Mouse (Mus musculus) spleen, adult 2 months (tissue): ENCODE results near the gene D230025D16Rik. TPM values are rescaled to one million over a fixed set of nuclear protein-coding genes. Genes with fewer than 3 reads are reported as not detected.

Source experiments
- DNase-seq, 2 experiments: peaks; one replicate each; pipeline versions ENCODE4 v3.0.0 to v3.0.0-alpha.2; 2012 to 2021; ENCODE audit warnings: low spot score in 2 of 2, low read depth in 1 of 2
- H3K27ac ChIP-seq: fragments of 200-500 bp; 2 replicates; pipeline ENCODE4 v1.5.1; 2012; ENCODE audit warnings: low read length, inconsistent platforms; ENCODE audit not compliant: insufficient read depth
- H3K27me3 ChIP-seq: fragments of 200-500 bp; 2 replicates; pipeline ENCODE4 v1.6.1; 2012; ENCODE audit warnings: mild to moderate bottlenecking, moderate library complexity, low read length, inconsistent platforms; ENCODE audit not compliant: control insufficient read depth, insufficient read depth
- H3K36me3 ChIP-seq: fragments of 200-500 bp; 2 replicates; pipeline ENCODE4 v1.6.1; 2012; ENCODE audit warnings: mild to moderate bottlenecking, low read length, inconsistent platforms; ENCODE audit not compliant: control insufficient read depth, insufficient read depth
- H3K4me1 ChIP-seq: fragments of 200-500 bp; 2 replicates; pipeline ENCODE4 v1.6.1; 2011; ENCODE audit warnings: inconsistent platforms; ENCODE audit not compliant: control insufficient read depth, insufficient read depth, insufficient read length
- H3K4me3 ChIP-seq: fragments of 200-500 bp; 2 replicates; pipeline ENCODE4 v1.5.1; 2011; ENCODE audit warnings: mild to moderate bottlenecking, inconsistent platforms; ENCODE audit not compliant: insufficient read depth, insufficient read length; ENCODE audit errors: extremely low read depth
- CTCF ChIP-seq: fragments of 200-500 bp; IDR thresholded peaks from 2 replicates; pipeline ENCODE4 v1.5.1; 2011; ENCODE audit warnings: mild to moderate bottlenecking, inconsistent platforms; ENCODE audit not compliant: insufficient read depth, insufficient read length, insufficient replicate concordance; ENCODE audit errors: extremely low read depth
- POLR2A ChIP-seq: fragments of 200-500 bp; IDR thresholded peaks from 2 replicates; pipeline ENCODE4 v1.6.1; 2011; ENCODE audit warnings: low read depth, low read length, inconsistent platforms
- WGBS: fragments of 180-500 bp; shearing (Covaris S2); methylation state at CpG from one replicate; pipeline ENCODE4 v1.1.7; 2018; 5-methylcytosine and 5-hydroxymethylcytosine counted together
- polyA plus RNA-seq: library from polyadenylated mRNA; depleted of rRNA; stranded (reverse); fragments of >200 nt; gene quantifications from 2 replicates; pipeline ENCODE4 v1.2.3, GENCODE M21; 2012

Gene D230025D16Rik
- polyA plus RNA-seq, 1 experiment: 13.6 TPM

- H3K4me3 ChIP-seq: no peak overlapping the region
- TF ChIP-seq POLR2A (no peak), CTCF (no peak)
- no peaks in the 10 kb centered on the region for H3K36me3 ChIP-seq
- H3K4me1 ChIP-seq: peaks cover 15% of the 10 kb centered on the region
- DNase-seq: no peak
- WGBS: 93% methylated on average over 19 of the region's 19 CpGs
- H3K27ac ChIP-seq: no peak overlapping the region
- no peaks in the 10 kb centered on the region for H3K27me3 ChIP-seq
These were observed 68.5 kb downstream of the D230025D16Rik start for GRCm38 (mm10) chr8:105293405-105293804.

DNA sequence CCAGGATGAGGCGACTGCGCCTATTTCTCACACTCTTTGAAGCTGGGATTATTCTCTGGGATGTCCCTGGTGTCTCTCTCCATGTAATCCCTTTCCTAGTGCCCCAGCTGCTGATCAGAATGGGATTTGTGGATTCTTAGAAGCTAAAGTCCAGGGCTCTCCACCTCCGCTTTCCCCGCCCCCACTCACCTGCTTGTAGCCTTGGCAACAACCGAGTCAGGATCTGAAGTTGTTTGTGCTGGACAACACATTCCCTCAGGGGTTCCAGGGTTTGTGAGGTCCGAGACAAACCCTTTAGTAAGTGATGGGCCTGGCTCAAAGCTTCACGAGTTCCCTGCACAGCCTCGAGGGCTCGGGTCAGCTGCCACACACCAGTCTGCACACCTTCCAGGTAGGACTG is 69.8 kb downstream of the D230025D16Rik start:
- Histone ChIP-seq H3K27me3 (no peaks in the 10 kb centered on the region), H3K27ac (no peak overlapping the region), H3K4me3 (0 out of 2 replicates have a peak overlapping the region, but pooled peaks have one; percentile 2), H3K4me1 (peaks cover 20% of the 10 kb centered on the region), H3K36me3 (peaks cover 3% of the 10 kb centered on the region; the same call in 1 of the 2 replicates)
- no peak for DNase-seq
- 84% methylated on average over 9 of the region's 9 CpGs for WGBS
- TF ChIP-seq CTCF (no peak), POLR2A (no peak)

GRCm38 (mm10) chr8:105295256-105295655 is 70.3 kb downstream of the D230025D16Rik start:
- Histone ChIP-seq H3K36me3 (peaks cover 7% of the 10 kb centered on the region), H3K4me3 (peak overlapping the region; percentile 2; the same call in 1 of the 2 replicates), H3K27ac (peak overlapping the region; percentile 11; the same call in 1 of the 2 replicates), H3K27me3 (no peaks in the 10 kb centered on the region), H3K4me1 (peaks cover 15% of the 10 kb centered on the region)
- WGBS: 67% methylated on average over 11 of the region's 11 CpGs
- no peak for TF ChIP-seq CTCF
- no peak for TF ChIP-seq POLR2A
- no peak for DNase-seq

DNA sequence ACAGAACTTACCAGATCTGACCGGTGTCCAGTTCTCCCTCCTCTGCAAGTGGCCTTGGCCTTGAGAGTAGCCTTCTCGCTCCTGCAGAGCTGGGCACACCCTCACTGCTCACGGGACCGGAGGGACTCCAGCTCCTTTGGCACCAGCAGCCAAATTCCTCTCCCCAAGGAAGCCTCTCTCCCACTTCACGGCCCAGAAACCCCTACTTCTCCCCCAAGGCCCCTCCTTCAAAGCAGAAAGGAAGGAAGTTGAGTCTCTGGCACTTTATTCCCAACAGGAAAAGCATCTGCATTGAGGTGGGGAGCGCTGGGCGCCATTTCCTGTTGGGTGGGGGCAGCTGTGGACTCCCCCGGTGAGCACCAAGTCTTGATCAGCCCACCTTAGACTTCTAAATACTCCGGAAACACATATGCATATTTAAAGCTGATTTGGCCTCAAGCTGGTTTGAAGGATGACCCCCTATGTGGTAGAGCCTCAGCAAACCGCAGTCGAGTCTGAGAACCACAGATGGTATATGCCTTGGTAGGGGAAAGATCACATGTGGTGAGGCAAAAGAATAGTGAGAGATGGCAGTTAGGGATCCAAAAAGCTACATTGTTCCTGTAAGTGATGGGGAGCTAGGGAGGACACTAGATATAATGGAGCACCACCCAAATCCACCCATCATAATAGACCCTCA is 71.1 kb downstream of the D230025D16Rik start, which contains the start of gene Exoc3l:
TSS of gene Exoc3l (minus strand) at position 207 of the 679 bp plus-strand sequence.
- H3K27ac ChIP-seq: peak within 1 kb of the TSS; percentile 11; the same call in 1 of the 2 replicates
- no peaks in the 10 kb centered on the region for H3K27me3 ChIP-seq
- peaks cover 11% of the 10 kb centered on the region for H3K36me3 ChIP-seq
- no peak for DNase-seq
- peak within 1 kb of the TSS; percentile 2; the same call in 1 of the 2 replicates for H3K4me3 ChIP-seq
- WGBS: 17% methylated on average over 11 of the region's 11 CpGs
- peaks cover 10% of the 10 kb centered on the region; the same call in 1 of the 2 replicates for H3K4me1 ChIP-seq
- TF ChIP-seq POLR2A (no peak), CTCF (no peak)

DNA sequence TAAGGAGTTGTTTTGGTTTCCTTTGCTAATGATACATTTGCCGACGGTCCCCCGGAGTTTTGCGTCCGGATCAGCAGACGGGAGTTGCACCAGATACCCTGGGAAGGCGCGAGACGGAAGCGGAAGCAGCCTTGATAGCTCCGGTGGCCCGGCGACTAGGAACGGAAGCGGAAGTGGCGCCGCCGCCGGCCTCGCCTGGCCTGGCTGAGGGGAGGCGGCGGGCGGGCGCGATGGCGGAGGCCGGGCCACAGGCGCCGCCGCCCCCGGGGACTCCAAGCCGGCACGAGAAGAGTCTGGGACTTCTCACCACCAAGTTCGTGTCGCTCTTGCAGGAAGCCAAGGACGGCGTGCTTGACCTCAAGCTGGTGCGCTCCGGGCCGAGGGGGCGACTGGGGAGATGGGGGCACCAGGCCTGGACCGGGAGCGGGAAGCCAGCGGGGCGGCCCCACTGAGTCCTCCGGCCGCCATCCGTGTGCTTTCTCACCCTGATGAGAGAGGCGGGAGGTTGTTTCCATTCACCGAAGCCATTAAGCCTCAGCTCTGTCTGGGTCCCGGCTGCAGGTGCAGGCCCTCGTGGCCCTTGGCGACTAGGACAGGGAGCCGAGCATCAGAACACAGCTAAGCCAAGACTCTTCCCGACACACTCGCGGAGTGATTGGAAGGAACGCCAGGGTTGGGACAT is 72.7 kb downstream of the D230025D16Rik start, which contains the start of gene E2f4:
TSS of gene E2f4 (plus strand) at position 153 of the 682 bp plus-strand sequence.
- Histone ChIP-seq H3K4me1 (peaks cover 10% of the 10 kb centered on the region; the same call in 1 of the 2 replicates), H3K27me3 (no peaks in the 10 kb centered on the region), H3K36me3 (peaks cover 24% of the 10 kb centered on the region), H3K4me3 (peak within 1 kb of the TSS; percentile 88), H3K27ac (peak within 1 kb of the TSS; percentile 58)
- WGBS: 1% methylated on average over 58 of the region's 58 CpGs
- peak; percentile 71 to 90 for DNase-seq
- TF ChIP-seq CTCF (no peak), POLR2A (peak; percentile 44)

DNA sequence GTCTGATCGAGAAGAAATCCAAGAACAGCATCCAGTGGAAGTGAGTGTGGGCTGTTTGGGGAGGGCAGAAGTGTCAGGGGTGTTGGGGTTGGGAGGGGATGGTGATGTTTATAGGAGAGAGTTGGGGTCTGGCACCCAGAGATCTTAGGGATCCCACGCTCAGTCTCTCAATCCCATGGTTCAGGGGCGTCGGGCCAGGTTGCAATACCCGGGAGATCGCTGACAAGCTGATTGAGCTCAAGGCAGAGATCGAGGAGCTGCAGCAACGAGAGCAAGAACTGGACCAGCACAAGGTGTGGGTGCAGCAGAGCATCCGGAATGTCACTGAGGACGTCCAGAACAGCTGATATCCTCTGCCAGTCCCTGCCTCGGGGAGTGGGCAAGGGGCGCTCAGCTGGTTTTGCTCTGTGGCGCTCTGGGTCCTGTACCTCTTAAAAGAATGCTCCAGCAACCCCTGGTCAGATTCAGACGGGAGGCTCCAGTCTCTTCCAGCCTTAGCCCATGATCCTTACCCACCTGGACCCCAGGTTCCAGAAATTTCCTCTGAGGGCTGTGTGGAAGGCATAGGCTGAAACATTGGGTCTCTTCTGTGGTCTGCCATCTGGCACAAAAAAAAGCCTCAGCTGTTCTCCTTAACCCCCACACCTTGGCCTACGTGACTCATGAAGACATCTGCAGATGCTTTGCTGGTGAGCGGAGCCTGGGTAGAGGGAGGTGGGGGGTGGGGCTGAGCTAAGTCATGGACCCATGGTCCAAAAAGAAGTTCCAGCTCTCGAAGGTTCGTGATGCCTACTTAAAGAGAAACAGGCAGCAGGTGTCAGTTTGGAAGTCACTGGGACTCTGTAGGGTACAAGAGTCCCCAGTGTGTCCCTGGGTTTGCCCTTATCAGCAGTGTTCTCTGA is 73.7 kb downstream of the D230025D16Rik start:
- H3K27me3 ChIP-seq: no peaks in the 10 kb centered on the region
- DNase-seq: no peak
- H3K4me1 ChIP-seq: peaks cover 10% of the 10 kb centered on the region; the same call in 1 of the 2 replicates
- peaks cover 30% of the 10 kb centered on the region for H3K36me3 ChIP-seq
- H3K4me3 ChIP-seq: peak overlapping the region; percentile 88
- WGBS: 48% methylated on average over 18 of the region's 18 CpGs
- TF ChIP-seq POLR2A: no peak
- no peak overlapping the region; the same call in 1 of the 2 replicates for H3K27ac ChIP-seq
